Mouse (Mus musculus): Measurements from ENCODE around the gene Hira.
"Not testable (repeated sequence)": the region's sequence is repeated elsewhere in the genome, so short reads cannot be mapped to it uniquely, and the experiment has no call there.

Hira gene

DNA sequence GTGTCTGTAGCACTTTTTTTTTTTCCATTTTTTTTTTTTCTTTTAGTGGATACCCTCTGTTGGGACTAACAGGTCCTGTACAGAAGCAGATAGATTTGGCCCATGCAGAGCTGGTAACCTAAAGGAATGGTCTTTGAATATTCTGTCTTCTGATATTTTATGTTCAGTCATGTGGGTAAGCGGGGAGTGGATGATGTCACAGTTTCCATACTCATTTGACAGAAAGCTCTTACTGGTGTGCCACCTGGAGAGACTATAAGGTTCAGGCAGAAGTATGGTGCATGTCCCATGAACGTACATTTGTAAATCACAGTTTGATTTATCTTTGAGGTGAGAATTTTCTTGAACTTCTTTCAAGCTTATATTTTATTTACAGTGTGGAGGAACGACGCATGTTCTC is 39.2 kb downstream of the Hira start:
- in situ Hi-C loops (cut with MseI, MboI) = no loop called here

DNA sequence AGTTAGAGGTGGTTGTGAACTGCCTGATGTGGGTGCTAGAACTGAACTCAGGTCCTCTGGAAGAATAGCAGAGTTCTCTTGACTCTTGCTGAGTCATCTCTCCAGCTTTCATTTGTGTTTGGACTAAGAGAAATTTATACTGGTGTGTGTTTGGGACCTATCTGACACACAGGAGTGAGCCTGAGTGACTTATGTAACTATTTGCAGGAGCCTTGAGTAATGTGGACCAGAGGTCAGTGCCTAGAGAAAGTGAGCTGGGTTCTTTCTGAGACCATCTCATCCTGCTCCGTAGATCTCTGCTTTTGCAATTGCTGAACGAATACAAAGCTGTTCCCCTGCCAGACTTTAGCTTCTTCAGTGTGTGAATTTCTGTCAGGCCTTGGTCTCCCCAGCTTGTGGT is 44.9 kb downstream of the Hira start:
- in situ Hi-C loops (cut with MseI, MboI) = no loop called here

DNA sequence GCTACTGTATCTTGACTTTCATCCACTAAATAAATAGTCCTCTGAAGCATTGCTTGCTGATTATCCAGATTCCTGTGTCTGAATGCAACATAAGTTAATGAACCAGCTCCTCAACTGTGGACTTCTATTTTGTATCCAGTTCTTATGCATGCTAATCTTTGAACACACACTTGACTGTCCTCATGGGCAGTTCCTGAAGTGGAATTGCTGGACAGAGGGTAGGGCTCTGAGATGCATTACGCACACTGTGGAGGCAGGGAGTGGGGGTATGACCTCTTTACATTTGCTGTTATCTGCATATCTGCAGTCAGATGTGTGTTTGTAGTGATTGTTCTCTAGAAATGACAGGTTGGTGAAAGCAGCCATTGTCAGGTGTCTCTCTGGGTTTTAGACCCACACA is 51.1 kb downstream of the Hira start:
- in situ Hi-C loops (cut with MseI, MboI) = no loop called here

DNA sequence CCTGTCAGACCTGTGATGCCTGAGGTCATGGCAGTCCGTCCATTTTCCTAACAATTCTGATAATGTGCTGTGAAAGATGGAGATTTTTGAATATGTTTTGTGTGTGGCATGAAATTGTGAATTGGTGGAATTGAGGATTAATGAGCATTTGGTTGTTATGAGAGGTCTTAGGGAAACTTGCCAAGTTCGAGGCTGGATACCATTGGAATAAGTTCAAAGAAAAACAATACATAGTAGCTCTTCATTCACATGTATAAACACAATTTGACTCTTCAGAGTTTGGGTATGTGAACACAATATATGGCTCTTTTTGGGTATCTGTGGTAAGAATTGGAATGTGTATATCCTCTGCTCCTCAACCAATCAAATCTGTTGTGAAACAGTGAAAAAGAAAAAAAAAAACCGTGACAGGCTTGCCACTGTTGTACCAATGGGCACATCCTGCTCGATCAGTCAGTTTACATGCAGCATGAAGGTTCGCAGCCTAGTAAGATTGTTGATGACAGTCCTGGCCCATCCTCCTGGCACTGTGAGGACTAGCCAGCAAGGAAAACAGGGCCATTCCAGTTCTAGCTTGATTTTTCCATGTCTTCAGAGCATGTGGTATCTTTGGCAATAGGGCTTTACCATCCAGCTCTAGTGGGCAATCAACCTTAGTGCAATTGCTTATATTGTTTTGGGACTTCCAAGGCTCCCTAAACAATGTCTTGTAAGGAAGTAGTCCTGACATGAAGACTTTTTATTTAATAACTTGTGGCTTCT is 61.7 kb downstream of the Hira start:
- in situ Hi-C loops (cut with MseI, MboI) = no loop called here

DNA sequence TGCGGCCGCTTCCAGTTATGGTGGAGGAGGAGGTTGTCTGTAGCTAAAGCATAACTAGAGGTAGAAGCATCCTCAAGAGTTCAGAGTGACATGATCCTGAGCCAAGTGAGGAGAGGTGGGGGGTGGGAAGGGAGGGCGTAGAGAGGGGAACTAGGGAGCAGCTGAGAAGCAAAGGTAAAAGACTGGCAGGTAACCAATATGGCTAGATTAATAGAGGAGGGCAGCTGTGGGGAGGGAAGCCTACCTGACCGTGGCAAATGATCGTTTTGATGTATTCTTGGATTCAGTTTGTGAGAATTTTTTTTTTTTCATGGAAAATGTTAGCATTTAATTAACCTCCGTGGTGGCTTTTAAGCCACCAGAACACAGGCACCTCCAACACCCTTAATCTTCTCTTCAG is 67.1 kb downstream of the Hira start:
- in situ Hi-C loops (cut with MseI, MboI) = no loop called here

DNA sequence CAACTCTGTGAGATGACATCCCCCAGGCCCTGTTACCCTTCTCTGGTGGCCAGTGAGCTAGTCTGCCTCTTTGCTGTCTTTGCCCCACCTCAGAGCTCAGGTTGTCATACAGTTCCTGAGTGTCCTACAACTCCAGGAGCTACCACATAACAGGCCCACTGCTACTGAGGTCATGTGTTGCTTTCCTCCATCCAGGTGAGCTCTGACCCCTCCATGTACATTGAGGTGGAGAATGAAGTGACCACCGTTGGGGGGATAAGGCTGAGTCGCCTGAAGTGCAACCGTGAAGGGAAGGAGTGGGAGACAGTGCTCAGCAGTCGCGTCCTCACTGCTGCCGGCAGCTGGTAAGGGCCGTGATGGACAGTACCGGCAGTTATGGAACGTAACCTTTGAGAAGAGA is 72.1 kb downstream of the Hira start:
- in situ Hi-C loops (cut with MseI, MboI) = no loop called here

DNA sequence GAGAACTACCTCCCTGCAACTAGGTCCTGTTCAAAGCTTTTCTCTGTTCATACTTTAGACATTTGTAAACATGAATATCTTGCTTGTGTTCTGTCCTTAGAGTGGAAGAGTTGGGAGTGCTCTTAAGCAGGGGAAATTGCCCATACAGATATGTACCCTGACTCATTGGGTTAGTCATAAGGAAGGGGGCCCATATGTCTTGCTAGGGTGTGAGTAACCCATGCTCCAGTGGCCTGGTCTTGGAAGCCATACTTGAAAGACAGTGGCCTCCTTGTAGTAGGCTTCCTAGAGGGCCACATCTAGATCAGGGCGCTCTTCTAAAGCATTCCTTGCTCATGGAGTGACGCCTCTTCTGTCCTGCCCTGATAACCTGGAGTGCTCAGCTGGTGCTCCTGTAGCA is 73.5 kb downstream of the Hira start:
- in situ Hi-C loops (cut with MseI, MboI) = no loop called here

DNA sequence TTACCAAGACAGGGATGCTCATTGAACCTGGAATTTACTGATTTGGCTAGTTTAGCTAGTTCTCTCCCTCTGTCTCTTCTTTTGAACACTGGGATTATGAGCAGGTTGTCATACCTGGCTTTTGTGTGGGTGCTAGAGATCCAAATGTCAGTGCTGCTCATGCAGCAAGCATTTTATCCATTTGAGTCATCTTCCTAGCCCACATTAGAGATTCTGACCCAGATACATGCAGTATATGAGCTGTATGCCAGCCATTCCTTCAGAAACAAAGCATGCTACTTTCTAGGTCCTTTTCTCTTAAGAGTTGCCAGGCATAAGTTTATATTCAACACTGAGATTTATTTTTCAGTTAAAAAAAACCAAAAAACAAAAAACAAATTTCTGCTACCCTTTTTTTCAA is 76.0 kb downstream of the Hira start:
- in situ Hi-C loops (cut with MseI, MboI) = no loop called here

DNA sequence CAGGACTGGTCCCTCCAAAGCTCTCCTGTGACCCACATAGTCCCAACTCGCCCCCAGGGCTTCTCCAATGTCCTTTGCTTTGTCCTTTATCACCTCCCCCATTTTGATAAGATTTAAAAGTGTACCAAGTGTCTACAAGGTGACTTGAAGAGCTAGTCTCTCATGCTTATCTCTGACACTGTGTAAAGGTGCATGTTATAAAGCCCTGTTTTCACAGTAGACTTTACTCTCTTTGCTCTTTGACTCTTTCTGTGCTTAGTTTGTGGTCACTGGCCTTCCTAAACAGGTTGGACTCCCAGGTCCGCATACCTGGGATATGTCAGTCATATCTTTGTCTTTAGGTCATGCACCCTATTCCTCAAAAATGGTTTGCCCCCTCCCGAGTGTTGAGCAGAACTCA is 78.2 kb downstream of the Hira start:
- in situ Hi-C loops (cut with MseI, MboI) = no loop called here

DNA sequence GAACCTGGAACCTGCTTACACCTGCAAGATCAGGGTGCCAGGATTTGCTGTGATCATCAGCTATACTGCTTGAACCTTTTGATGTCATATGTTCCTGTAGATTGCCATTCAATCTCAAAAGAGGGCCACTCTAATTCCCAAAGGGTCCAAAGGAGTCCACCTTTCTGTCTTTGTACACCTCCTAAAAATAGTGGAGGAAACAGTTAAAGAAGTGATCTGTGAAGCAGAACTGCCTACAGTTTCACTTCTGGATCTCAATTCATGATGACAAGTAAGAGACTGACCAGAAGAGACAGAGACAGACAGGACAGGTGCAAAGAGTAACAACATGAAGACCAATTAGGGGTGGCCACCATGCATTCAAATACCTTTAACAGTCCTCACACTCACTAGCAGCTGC is 86.6 kb downstream of the Hira start:
- in situ Hi-C loops (cut with MseI, MboI) = no loop called here

DNA sequence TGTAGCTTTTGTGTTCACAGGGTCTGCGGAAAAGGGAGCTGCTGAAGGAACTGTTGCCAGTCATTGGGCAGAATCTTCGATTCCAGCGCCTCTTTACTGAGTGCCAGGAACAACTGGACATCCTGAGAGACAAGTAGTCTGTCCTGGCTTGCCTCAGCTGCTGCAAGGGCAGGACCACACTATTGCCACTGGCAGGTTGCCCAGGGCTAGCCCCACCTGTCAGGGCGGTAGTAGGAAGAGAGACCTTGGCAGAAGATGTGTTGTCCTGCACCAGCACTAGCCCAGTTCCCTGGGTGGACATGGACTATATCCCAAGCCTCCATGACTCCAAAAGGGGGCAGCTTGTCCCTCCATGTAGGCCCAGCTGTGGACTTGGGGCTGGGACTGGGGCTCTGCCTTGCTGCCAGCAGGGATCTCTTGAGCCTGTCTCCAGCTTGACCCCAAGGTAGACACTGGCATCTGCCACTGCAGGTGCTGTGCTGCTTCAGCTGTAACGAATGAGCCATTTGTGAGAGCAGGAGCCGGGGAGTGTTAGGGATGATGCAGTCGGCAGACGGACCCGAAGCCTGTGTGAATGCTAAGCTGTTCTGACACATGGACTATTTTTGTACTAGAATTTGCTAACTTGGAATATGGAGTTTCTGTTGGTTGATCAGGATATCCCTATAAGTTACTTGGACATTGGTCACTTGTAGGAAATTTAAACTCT is 92.7 kb downstream of the Hira start:
- in situ Hi-C loops (cut with MseI, MboI) = no loop called here

DNA sequence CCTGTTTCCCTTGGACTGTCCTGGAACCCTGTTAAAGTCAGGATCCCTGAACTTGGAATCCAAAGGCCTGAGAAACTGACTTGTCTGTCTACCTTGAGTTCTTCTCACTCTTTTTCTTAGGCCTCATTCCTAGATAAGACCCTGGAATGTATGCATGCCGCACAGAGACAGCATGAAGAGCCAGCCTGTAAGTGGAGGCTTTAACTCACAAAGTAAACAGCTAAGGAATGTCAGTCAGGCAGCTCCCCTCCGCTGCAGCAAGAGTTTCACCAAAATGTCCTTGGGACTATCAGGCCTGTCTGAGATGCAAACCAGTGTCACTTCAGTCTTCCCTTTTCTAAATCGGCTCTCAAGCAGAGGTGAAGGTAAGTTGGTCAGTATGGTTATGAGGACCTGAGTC is 94.0 kb downstream of the Hira start:
- in situ Hi-C loops (cut with MseI, MboI) = no loop called here

DNA sequence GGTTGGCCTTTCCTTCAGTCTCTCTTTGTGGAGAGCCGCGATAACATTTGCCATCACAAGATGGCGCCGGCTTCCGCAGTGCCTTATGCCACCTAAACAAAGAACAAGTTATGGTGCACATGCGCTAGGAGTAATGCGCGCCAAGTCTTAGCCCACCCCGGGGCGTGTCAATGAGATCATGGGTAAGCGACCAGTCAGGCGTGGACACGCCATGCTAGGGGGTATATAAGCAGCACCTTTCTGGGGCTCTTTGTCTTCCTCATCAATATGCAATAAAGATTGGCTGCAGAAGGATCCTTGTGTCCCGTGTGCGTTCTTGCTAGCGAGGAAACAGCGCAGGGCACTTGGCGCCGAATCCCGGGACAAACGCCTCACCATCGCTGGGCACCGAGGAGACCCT is 98.8 kb downstream of the Hira start:
- in situ Hi-C loops (cut with MseI, MboI) = not testable (repeated sequence)

DNA sequence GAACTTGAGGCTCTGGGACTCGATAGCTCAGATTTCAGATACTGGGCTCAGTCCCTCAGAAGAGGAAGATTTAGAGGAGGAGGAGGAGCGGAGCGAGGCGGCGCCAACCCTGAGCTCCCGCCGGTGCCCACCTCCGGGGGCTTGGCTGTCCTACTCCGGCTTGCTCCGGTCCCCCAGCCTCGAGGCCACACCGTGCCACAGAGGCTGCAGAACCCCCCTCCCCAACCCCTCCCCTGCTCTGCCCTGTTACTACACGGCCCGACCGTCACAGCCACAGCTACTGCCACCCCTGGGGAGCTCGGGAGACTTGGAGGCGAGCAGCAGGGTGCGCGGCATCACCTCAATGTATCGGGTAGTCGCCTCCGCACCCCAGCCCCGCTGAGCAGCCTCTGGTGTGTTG is 99.5 kb downstream of the Hira start:
- in situ Hi-C loops (cut with MseI, MboI) = no loop called here

DNA sequence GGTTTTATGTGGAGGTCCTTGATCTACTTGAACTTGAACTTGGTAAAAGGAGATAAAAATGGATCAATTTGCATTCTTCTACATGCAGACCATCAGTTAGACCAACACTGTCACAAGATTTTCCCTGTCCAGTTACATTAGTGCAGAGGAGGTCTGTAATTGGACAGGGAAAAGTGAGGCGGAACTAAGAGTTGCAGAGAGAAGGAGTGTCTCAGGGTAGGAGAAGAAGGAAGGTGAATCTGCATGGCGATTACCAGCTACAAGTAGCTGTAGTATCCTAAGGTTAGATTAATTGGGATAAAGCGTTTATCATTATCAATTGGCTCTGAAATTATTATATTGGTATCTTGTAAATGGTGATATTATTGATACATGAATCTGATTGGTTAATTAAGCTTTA is 109.5 kb downstream of the Hira start:
- in situ Hi-C loops (cut with MseI, MboI) = no loop called here

DNA sequence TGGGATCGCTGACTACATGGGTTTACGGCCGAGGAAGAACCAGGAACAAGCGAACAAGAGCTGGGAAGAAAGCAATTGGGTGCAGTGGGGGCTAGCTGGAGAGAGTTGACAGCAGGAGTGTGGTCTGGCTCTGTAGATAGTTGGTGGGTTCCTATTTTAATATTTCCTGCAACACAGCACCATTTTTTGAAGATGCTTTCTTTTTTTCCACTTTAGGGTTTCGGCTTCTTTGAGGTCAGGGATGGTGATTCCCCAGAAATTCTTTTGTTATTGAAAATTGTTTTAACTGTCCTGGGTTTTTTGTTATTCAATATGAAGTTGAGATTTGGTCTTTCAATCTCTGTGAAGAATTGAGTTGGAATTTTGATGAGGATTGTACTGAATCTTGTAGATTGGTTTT is 110.0 kb downstream of the Hira start:
- in situ Hi-C loops (cut with MseI, MboI) = no loop called here

DNA sequence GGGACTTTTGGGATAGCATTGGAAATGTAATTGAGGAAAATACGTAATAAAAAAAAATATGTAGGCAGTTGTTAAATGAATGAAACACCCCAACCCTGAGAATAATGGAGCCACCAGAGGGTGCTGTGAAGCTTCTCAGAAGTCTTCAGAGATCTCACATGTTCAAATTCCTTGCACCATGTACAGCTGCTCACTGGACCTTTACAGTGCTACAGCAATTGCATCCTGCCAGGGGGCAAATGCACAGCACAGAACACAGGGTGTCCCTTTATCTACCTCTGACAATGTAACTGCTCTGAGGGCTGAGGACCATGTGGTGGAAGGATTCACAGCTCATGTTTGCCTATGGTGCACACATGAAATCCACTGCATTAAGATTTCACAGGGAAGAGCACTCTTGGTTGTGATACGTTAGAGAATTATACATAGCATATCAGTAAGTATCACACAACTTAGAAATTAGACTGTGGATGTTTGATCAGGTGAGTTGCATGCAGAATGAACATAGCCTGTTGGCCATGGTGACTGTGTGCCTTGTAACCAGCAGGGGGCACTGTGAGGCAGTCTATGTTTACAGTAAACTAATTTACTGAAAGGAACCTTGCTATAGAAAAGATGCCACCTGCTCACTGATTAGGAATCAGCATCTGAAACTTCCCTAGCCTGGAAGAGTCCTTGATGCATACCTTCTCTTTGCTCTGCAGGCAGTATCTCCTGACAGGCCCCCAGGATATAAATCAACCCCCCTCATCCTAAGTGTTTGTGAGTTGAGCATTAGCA is 126.0 kb downstream of the Hira start:
- in situ Hi-C loops (cut with MseI, MboI) = not testable (repeated sequence)

DNA sequence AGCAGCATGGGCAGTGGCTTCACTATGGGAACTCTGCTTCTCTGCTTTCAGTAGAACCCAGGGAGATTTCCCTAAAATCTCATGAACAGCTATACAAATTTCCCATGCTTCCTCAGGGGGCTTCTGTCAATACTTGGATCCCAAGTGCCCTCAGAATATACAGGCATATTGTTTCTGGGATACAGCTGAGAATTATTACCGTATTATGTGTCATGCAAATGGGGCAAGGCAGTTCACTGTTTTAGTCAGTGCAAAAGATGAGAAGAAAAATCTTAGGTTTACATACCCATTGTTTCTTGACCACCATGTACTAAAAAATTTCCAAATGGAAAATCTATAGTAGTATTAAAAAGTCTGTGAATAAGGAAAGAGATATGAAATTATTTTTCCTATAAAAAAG is 126.9 kb downstream of the Hira start:
- in situ Hi-C loops (cut with MseI, MboI) = no loop called here

DNA sequence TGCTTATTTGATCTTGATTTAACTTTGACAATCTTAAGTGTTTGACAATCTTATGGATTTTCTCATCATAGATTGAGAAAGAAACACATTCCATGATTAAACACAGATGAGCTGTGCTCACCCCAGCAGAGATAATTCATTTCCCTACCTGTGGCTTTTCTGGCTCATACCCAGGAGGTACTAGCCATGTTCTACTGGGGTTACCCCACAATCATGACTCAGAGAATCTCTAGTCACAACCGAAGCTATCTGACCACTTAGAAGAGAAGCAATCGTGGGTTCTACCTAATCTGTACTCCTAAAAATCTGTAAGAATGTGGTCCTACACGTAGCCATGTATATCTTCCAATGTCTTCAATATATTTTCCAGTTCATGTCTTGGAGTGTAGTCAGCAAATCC is 128.5 kb downstream of the Hira start:
- in situ Hi-C loops (cut with MseI, MboI) = no loop called here

DNA sequence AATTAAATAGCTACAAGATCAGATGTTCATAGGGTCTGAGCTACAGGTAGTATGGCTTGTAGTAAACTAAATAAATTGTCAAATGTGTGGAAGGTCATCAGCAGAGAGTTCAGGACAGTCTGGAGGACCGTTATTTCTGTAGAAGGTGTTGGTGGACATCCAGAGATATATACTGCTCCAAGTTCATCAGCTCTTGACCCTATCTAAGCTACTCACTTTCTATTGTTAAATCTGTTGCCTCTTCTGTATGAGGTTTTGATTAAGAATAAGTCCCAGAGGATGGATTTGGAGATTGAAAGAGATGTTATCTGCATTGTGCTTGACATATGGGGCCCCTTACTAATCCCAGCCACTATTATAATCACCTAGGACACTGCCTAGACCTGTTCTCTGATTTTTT is 129.9 kb downstream of the Hira start:
- in situ Hi-C loops (cut with MseI, MboI) = no loop called here

DNA sequence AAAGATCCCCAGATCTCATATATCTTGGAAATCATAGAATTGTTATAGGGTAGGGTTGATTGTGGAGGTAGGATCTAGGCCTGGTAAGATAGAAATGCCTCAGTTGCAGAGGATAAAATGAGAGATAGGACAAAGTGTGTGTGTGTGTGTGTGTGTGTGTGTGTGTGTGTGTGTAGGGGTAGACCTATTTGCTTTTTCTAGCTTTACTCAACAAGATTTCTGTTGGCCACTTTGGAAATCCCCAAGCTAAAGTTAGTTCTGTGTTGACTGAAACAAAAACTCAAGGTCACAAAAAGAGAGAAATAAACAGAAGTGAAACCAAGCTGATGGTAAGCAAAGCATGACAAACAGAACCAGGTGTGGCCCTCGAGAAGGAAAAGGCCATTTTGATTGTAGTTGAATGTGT is 130.4 kb downstream of the Hira start:
- in situ Hi-C loops (cut with MseI, MboI) = not testable (repeated sequence)

DNA sequence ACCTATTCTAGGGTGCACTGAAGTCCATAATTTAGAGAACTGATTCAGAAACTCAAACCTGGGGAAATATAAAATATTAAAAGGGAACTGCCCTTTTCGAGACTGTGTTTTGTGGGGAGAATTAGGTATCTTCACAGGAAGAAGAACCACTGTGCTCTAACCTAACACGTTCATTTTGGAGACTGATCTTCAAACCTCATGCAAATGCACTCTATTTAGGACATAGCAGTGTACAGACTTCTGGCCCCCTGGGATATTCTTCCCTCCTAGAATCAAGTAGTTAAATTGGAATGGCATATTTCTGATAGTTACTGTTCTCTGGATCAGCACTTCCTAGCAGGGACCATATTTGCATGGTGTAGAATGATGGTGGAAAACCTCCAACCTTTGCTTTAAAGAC is 133.9 kb downstream of the Hira start:
- in situ Hi-C loops (cut with MseI, MboI) = no loop called here

DNA sequence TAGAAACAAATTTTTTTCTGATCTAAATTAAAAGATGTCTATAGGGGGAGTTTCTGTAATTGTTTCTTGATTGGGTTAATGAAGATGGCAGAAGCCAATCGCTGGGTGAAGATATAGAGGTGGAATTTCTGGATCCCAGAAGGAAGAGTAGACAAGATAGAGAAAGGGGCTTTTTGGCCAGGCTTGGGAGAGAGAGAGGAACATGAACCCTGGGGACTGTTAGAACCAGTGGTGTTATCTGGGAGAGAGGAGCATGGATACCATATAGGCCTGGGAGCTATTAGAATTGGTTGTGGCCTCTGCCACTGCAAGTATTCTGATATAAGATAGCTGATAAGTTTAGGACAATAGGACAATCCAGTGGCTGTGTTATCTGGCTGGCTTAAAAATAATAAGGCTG is 136.7 kb downstream of the Hira start:
- in situ Hi-C loops (cut with MseI, MboI) = no loop called here
